Mouse (Mus musculus) gastrocnemius, postnatal 4 days (tissue): Measurements from ENCODE around the gene Gm8300. TPM values are rescaled to one million over a fixed set of nuclear protein-coding genes. Genes with fewer than 3 reads are reported as not detected.
"Not testable (repeated sequence)": the region's sequence is repeated elsewhere in the genome, so short reads cannot be mapped to it uniquely, and the experiment has no call there.

Experiments
- DNase-seq, 2 experiments: peaks; one replicate each; pipeline ENCODE4 v3.0.0; 2021 to 2022; ENCODE audit warnings: low spot score in 2 of 2, mixed read lengths in 2 of 2
- long read RNA-seq, 2 experiments: library from polyadenylated mRNA; stranded (forward); transcript quantifications; one replicate each; pipeline ENCODE4 v2.0.0; 2021
- total RNA-seq, 2 experiments: library from RNA; stranded (reverse); gene quantifications; 2 replicates each; pipeline ENCODE4 v1.2.3; 2021

Gene Gm8300
- not detected for total RNA-seq
- long read RNA-seq, experiment 1: 0 reads
- long read RNA-seq, experiment 2: 0 reads

DNA sequence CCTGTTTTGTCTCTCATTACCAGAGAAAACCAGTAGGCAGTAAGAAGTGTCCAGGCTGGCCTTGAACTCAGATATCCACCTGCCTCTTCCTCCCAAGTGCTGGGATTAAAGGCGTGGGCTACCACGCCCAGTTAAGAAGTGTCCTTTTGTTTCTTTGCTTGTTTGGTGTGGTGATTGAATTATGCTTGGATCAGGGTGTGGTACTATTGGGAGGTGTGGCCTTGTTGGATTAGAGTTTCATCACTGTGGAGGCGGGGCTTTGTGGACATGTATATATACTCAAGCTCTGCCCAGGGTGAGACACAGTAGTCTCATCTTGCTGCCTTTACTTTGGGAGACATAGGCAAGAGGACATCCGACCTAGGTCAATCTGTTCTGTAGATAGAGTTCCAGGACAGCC, at the start of gene Gm8300:
Gene Gm8300, plus strand, starts transcription at position 301 of the 400 bp plus-strand sequence.
- not testable (repeated sequence) for DNase-seq

DNA sequence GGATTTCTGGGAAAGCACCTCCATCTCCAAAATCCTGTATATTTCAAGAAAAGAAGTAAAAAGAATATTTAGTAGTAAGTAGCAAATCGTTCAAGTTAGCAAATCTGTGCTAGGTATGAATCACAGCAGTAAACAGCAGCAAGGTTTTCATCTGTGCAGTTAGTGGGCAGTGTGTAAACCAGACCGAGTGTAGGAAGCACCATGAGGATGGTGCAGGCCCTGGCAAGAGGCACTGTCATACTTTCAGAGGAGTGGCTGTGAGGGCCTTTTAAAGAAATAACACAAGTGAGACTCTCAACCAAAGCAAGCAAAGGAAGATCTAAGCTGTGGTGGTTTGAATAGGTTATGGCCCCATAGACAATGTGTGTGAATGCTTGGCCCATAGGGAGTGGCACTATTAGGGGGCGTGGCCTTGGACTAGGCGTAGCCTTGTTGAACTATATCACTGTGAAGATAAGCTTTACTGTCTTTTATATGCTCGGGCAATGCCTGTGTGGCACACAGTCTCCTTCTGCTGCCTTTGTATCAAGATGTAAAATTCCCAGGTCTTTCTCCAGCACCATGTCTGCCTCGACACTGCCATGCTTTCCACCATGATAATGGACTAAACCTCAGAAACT, 49.3 kb upstream of the Gm8300 start:
- no peak for DNase-seq

DNA sequence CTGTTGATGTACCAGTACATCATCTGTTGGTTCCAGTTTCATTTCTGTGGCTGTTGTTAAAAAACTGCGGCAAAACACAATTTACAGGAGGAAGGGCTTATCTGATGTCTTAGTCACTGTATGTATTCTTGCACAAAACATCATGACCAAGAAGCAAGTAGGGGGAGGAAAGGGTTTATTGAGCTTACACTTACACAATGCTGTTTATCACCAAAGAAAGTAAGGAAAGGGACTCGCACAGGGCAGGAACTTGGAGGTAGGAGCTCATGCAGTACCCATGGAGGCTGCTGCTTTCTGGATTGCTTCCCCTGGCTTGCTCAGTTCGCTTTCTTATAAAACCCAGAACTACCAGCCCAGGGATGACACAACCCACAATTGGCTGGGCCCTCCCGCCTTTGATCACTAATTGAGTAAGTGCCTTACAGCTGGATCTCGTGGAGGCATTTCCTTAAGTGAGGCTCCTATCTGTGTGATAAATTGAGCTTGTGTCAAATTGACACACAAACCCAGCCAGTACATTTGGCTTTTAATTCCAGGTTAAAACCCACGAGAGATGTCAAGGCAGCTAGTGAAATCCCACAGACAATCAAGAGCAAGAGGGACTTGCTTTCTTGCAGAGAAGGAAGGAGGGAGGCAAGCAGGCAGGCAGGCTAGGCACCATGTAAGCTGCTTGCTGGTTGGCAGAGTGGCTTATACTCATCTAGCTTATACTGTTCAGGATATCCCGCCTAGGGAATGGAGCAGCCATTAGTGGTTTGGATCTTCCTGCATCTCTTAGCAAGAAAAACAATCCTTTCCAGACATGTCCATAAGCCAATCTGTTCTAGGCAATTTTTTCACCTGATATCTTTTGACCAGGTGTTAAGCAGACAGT, 43.6 kb upstream of the Gm8300 start:
- DNase-seq: no peak

DNA sequence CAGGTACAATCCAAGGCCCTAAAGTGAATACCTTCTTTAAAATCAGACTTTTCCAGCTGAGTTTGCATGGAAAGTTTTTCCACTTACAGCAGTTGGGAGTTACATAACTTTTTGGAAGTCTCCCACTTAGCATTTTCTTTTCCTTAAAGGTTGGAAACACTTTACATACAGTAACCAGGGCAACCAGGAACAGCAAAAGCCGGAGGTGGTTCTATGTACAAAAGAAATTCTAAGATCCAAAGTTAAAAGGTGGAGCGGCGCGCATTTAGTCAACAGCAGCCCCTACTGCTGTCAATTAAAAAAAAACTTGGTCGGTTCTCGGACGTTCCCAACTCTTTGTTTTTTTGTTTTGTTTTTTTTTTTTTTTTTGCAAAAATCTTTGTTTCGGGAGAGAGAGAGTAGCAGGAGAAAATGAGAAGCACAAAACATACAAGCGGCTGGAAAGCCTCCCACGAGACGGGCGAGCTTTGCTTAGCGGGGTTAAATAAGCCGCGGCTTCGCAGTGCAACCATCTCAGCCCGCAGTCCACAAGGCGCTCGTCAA, 42.6 kb upstream of the Gm8300 start:
- no peak for DNase-seq

DNA sequence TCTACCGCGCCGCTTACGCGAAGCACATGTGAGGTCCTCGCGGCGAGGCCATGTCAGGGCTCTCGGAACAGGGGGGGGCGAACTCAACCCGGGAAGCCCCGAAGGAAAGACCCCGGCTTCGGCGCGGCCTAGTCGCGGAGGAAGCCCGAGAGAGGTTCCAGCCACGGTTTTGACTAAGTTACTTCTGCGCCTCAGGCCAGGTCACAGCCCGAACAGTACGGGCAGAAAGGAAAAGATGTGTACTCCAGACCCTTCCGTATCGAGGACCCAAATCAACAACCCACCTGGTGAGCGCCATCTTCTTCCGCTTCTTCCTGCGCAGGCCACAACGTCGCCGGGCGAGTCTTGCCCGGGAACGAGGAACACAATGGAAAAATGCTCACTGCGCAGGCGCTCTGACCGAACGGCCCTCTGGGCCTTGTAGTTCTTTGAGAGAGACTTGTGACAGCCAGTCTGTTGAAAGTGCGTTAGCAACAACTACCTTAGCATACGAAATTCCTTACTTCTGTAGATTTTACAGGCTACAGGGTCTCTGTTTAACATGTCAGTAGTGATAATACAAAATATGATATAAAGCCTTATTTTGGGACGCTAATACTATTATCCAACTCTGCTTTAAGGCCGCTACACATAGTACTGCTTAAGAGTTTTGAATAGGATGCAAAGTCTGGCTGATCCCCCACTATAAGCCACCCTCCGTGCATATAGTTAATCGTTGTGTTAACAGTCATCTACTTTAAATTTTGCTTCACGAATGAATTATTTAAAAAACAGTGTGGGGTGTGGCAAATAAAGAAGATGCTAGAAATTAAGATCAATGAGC, 41.9 kb upstream of the Gm8300 start, which contains the start of gene Snw1:
Gene Snw1, minus strand, starts transcription at position 311 of the 823 bp plus-strand sequence.
- DNase-seq: peak; percentile 84 to 92

DNA sequence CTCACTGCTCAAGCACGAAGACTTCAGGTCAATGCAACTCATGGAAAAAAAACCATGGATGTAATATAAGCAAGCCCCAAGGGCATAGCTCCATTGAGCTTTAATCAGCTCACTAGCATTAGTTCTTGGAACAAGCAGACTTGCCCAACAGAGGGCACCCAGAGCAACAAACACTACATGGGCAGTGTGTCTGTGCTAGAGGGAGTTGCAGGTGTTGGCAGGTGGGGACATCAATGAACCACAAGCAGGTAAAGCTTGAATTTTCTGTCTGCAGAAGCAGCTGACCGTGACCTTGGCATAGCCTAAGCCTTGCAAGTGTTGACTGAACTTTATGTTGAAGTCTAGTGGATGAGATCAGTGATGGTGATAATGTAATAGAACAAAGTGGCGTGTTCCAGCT, 39.4 kb upstream of the Gm8300 start:
- no peak for DNase-seq

DNA sequence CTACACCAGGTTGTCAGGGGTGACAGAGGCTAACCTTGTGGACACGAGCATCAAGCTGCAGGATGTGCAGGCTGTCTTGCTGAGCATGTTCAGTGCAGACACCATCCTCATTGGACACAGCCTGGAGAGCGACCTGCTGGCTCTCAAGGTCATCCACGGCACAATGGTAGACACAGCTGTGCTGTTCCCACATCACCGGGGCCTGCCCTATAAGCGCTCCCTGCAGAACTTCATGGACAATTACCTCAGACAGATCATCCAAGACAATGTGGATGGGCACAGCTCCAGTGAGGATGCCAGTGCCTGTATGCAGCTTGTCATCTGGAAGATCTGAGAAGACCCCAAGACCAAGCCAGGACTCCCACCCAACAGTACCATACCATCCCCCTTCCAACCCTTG, 31.6 kb upstream of the Gm8300 start:
- DNase-seq: not testable (repeated sequence)

DNA sequence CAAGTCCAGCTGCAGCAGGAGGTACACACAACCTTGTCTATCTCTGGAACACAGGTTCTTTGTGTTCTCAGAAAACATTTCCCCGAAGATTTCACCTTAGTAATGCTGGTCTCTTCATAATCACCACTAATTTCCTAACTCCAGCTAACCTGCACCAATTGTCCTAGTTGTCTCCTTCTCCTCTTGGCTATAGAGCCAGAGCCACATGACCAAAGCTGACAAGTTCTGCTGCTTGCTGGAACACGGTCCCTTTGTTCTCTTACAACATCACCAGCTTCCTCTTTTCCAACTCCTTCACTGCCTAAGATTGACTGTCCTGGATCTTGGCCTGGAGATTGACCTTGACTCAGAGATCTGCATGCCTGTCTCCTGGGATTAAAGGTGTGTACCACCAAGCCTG, 25.4 kb upstream of the Gm8300 start:
- not testable (repeated sequence) for DNase-seq

DNA sequence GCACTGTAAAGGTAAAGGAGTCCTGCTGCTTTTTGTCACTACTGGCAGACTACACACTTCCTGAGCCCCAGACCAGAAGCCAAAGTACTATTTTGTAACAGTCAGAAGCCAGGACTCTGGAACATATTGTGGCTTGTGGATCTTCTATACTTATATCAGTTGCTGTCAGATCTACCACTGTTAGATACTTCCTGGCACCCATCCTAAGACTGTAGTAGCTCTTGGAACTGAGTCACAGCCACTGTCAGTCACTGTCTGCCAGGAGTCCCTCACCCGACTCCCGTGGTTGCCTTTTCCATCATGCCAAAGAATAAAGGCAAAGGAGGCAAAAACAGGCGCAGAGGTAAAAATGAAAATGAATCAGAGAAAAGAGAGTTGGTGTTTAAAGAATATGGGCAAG, 19.7 kb upstream of the Gm8300 start, which contains the start of gene Gm5788:
Gene Gm5788, plus strand, starts transcription at position 301 of the 400 bp plus-strand sequence.
- not testable (repeated sequence) for DNase-seq

DNA sequence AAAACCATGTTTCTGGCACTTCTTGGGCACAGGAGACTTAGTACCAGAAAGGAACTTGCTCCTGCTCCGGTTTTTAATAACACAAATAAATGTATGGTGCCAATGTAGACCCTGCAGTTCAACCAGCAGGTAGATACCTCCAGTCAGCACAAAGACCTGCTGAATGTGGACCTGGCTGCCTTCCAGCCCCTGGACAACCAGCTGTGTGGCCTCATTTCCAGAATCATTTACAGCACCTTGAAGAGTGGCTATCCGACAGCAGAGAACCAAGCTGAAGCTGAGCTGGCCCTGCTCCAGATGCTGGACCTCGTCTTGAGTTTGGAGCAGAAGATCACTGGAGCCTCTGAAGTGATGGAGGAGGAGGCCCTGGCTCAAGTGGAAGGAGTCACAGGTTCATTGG, 5.5 kb downstream of the Gm8300 start:
- not testable (repeated sequence) for DNase-seq

DNA sequence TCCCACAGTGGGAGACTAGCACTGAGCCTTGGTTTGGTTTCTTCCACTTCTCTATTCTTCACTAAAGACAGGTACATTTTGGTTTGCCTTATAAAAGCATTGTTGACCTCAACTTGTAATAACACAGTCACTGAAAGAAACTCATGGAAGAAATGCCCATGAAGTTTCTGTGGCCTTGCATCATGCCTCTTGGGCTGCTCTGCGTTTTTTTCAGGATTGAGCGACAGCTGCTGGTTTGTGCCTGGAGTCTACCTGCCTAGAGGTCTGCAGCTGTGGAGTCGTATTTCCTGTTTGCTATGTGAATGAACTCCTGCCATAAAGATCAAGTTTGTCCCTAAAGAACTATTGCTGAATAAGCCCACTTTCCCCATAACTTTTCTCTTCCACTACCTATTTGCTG, 29.8 kb downstream of the Gm8300 start:
- DNase-seq: no peak

DNA sequence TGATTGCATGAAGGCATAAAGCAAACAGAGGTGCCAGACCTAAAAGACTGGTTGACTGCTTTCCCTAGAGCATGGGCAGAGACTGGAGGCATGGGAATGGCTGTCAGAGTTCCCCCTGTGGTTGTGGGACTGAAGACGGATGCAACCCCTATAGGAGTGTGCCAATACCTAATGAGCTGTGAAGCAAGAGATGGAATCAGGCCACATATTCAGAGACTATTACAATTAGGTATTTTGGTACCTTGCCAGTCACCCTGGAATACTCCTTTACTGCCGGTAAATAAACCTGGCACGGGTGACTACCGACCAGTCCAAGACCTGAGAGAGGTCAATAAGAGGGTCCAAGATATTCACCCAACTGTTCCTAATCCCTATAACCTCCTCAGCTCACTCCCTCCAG, 36.5 kb downstream of the Gm8300 start:
- DNase-seq: not testable (repeated sequence)

Other genes with a start within 250 kb of the Gm8300 start
- gene Vipas39, start 248.1 kb upstream of the Gm8300 start, total RNA-seq: 10 to 100 TPM; 18.1 to 20.7 TPM
- 100 to 1,000 TPM; 102 to 104 TPM for gene Ahsa1, start 247.8 kb upstream of the Gm8300 start, total RNA-seq
- under 1 TPM; 0.25 to 0.41 TPM for gene Ism2, start 214.6 kb upstream of the Gm8300 start, total RNA-seq
- gene Sptlc2, start 126.0 kb upstream of the Gm8300 start, total RNA-seq: 10 to 100 TPM; 41.7 to 44.1 TPM
- 100 to 1,000 TPM; 164 to 167 TPM for gene Slirp, start 70.4 kb upstream of the Gm8300 start, total RNA-seq
- gene Alkbh1, start 70.3 kb upstream of the Gm8300 start, total RNA-seq: 10 to 100 TPM; 16.2 to 16.5 TPM
- 10 to 100 TPM; 55.7 to 61.5 TPM for gene Snw1, start 42.0 kb upstream of the Gm8300 start, total RNA-seq
- gene Gm5788, start 19.6 kb upstream of the Gm8300 start, total RNA-seq: not detected
- gene Oog1, start 88.4 kb downstream of the Gm8300 start, total RNA-seq: not detected
- gene Gm4027, start 104.6 kb downstream of the Gm8300 start, total RNA-seq: not detected
- gene Gm16381, start 130.3 kb downstream of the Gm8300 start, total RNA-seq: not detected